Mouse (Mus musculus) heart, postnatal 10 days (tissue): ENCODE measurements at regions not wholly inside any gene's neighbourhood (a gene's known extent, or its start where the extent isn't known, plus 50 kb on each side); places are given as distances from the start of the nearest gene placed in this dataset.
"Not testable (repeated sequence)": the region's sequence is repeated elsewhere in the genome, so short reads cannot be mapped to it uniquely, and the experiment has no call there.

ENCODE experiments used
- DNase-seq, 2 experiments: peaks; one replicate each; pipeline ENCODE4 v3.0.0; 2021
- intact Hi-C: fragments of 180-260 bp; cut with DNase I; formaldehyde crosslinking; loops from one replicate; pipeline ENCODE4 v1.15.1; 2025

GRCm38 (mm10) chr17:74138517-74138916, 90.8 kb upstream of the Srd5a2 start:
- intact Hi-C loops, DNase-seq: not testable (repeated sequence)

- peak in 1 of 2 experiments; percentile 4 for DNase-seq
- intact Hi-C loops, result no loop called here
Measured at GRCm38 (mm10) chr17:74134976-74135375, 87.3 kb upstream of the Srd5a2 start.

GRCm38 (mm10) chr17:74131534-74131933, 83.8 kb upstream of the Srd5a2 start:
- intact Hi-C loops, result no loop called here
- no peak for DNase-seq

GRCm38 (mm10) chr17:74122944-74123343, 75.2 kb upstream of the Srd5a2 start:
- intact Hi-C loops, result no loop called here
- no peak for DNase-seq

- intact Hi-C loops, result no loop called here
- no peak for DNase-seq
Measured at GRCm38 (mm10) chr17:74120969-74121368, 73.3 kb upstream of the Srd5a2 start.
